Mouse (Mus musculus): ENCODE results near the gene Gm49416. TPM values are rescaled to one million over a fixed set of nuclear protein-coding genes. Genes with fewer than 3 reads are reported as not detected.

Gm49416 gene
- total RNA-seq, 2 experiments from 2014 or later = 3.2 to 9.1 TPM

Small RNA genes within 50 kb of the gene (microRNA-seq; reads per million reads assigned to microRNA genes)
- gene Mir5136 (ENCODE audit: borderline number of aligned reads in 2 of 2) = 0 reads per million in 2 experiments

Other genes starting within 250 kb of the Gm49416 start
- gene Chrm1, start 225.1 kb upstream of the Gm49416 start, total RNA-seq (2021) = 1 to 10 TPM in 1 of 2 experiments, under 1 TPM in 1; 0.60 to 1.5 TPM
- 100 to 1,000 TPM; 373 to 425 TPM for gene Slc3a2, start 165.6 kb upstream of the Gm49416 start, total RNA-seq (2021)
- gene Wdr74, start 153.1 kb upstream of the Gm49416 start, total RNA-seq (2021) = 10 to 100 TPM; 62.4 to 66.2 TPM
- 1 to 10 TPM; 2.0 to 2.3 TPM for gene 1700092M07Rik, start 148.2 kb upstream of the Gm49416 start, total RNA-seq (2021)
- 100 to 1,000 TPM in 1 of 2 experiments, 10 to 100 TPM in 1; 78.2 to 103 TPM for gene Stx5a, start 147.5 kb upstream of the Gm49416 start, total RNA-seq (2021)
- 100 to 1,000 TPM; 127 to 144 TPM for gene Nxf1, start 131.9 kb upstream of the Gm49416 start, total RNA-seq (2021)
- 100 to 1,000 TPM; 114 to 116 TPM for gene Tmem223, start 117.9 kb upstream of the Gm49416 start, total RNA-seq (2021)
- 10 to 100 TPM; 41.4 to 51.7 TPM for gene Tmem179b, start 114.5 kb upstream of the Gm49416 start, total RNA-seq (2021)
- gene Taf6l, start 102.5 kb upstream of the Gm49416 start, total RNA-seq (2021) = 10 to 100 TPM; 11.3 to 12.2 TPM
- 10 to 100 TPM; 81.3 to 97.9 TPM for gene Polr2g, start 90.3 kb upstream of the Gm49416 start, total RNA-seq (2021)
- gene Zbtb3, start 86.4 kb upstream of the Gm49416 start, total RNA-seq (2021) = 1 to 10 TPM; 2.8 to 3.1 TPM
- gene Ttc9c, start 69.6 kb upstream of the Gm49416 start, total RNA-seq (2021) = 10 to 100 TPM; 35.3 to 39.4 TPM
- 10 to 100 TPM; 62.6 to 72.1 TPM for gene Hnrnpul2, start 68.9 kb upstream of the Gm49416 start, total RNA-seq (2021)
- not detected for gene AC129217.1, start 59.2 kb upstream of the Gm49416 start, total RNA-seq (2021)
- gene Bscl2, start 51.5 kb upstream of the Gm49416 start, total RNA-seq (2021) = 100 to 1,000 TPM; 144 to 158 TPM
- 1 to 10 TPM; 5.9 to 6.9 TPM for gene Gng3, start 49.7 kb upstream of the Gm49416 start, total RNA-seq (2021)
- 1 to 10 TPM; 2.3 to 6.6 TPM for gene Lrrn4cl, start 38.2 kb upstream of the Gm49416 start, total RNA-seq (2021)
- 100 to 1,000 TPM; 178 to 202 TPM for gene Ubxn1, start 17.4 kb upstream of the Gm49416 start, total RNA-seq (2021)
- gene Uqcc3, start 8.0 kb upstream of the Gm49416 start, total RNA-seq (2021) = 10 to 100 TPM; 55.2 to 65.6 TPM
- 1 to 10 TPM; 6.4 to 7.1 TPM for gene Lbhd1, start 5.2 kb upstream of the Gm49416 start, total RNA-seq (2021)
- gene Gm49403, start 5.0 kb upstream of the Gm49416 start, total RNA-seq (2021) = not detected
- 10 to 100 TPM; 44.6 to 47.1 TPM for gene 1810009A15Rik, start 73 bp upstream of the Gm49416 start, total RNA-seq (2021)
- gene Ints5, start 4.1 kb downstream of the Gm49416 start, total RNA-seq (2021) = 10 to 100 TPM; 23.3 to 23.9 TPM
- 100 to 1,000 TPM; 163 to 212 TPM for gene Ganab, start 9.1 kb downstream of the Gm49416 start, total RNA-seq (2021)
- gene B3gat3, start 31.4 kb downstream of the Gm49416 start, total RNA-seq (2021) = 10 to 100 TPM; 60.5 to 65.7 TPM
- 10 to 100 TPM; 29.8 to 49.2 TPM for gene Rom1, start 40.4 kb downstream of the Gm49416 start, total RNA-seq (2021)
- gene Eml3, start 40.6 kb downstream of the Gm49416 start, total RNA-seq (2021) = 10 to 100 TPM; 41.5 to 59.5 TPM
- gene Mta2, start 52.9 kb downstream of the Gm49416 start, total RNA-seq (2021) = 10 to 100 TPM; 81.1 to 89.8 TPM
- 10 to 100 TPM; 23.1 to 26.1 TPM for gene Tut1, start 64.9 kb downstream of the Gm49416 start, total RNA-seq (2021)
- 100 to 1,000 TPM; 334 to 342 TPM for gene Eef1g, start 78.1 kb downstream of the Gm49416 start, total RNA-seq (2021)
- gene Ahnak, start 100.4 kb downstream of the Gm49416 start, total RNA-seq (2021) = 100 to 1,000 TPM in 1 of 2 experiments, 10 to 100 TPM in 1; 88.9 to 162 TPM
- not detected for gene Scgb1a1, start 199.0 kb downstream of the Gm49416 start, total RNA-seq (2021)
- 10 to 100 TPM; 11.8 to 14.1 TPM for gene Asrgl1, start 246.7 kb downstream of the Gm49416 start, total RNA-seq (2021)

All from adrenal gland, adult 18-20 months (tissue).